Mouse (Mus musculus) MEL (cell line): ENCODE measurements around the gene Gpr84. TPM values are rescaled to one million over a fixed set of nuclear protein-coding genes. Genes with fewer than 3 reads are reported as not detected.

Experiments used
- DNase-seq: peaks from one replicate; pipeline ENCODE4 v3.0.0; 2011; ENCODE audit warnings: low read depth, low spot score
- H3K27ac ChIP-seq: 2 replicates; pipeline ENCODE4 v1.5.1; 2012; ENCODE audit warnings: low read depth, mild to moderate bottlenecking, control low read depth, low read length, moderate library complexity; ENCODE audit not compliant: control insufficient read depth
- H3K27me3 ChIP-seq, 2 experiments: fragments of 150-350 bp in 1 of 2; sonication (generic) in 1 of 2; 2 replicates each; pipeline ENCODE4 v1.6.1; 2012; ENCODE audit warnings: low read length in 2 of 2, mild to moderate bottlenecking in 2 of 2, improper control_type of control experiment in 1 of 2, moderate library complexity in 1 of 2; ENCODE audit not compliant: insufficient read depth in 2 of 2, control insufficient read depth in 1 of 2
- H3K36me3 ChIP-seq, 2 experiments: 2 replicates each; pipeline ENCODE4 v1.6.1; 2012 to 2014; ENCODE audit warnings: low read length in 2 of 2, improper control_type of control experiment in 1 of 2, inconsistent platforms in 1 of 2, mild to moderate bottlenecking in 1 of 2; ENCODE audit not compliant: insufficient read depth in 2 of 2, control insufficient read depth in 1 of 2
- H3K4me1 ChIP-seq, 2 experiments: fragments of 150-350 bp in 1 of 2; sonication (generic) in 1 of 2; 2 replicates each; pipeline ENCODE4 v1.6.1; 2012; ENCODE audit warnings: low read length in 2 of 2, improper control_type of control experiment in 1 of 2, mild to moderate bottlenecking in 1 of 2; ENCODE audit not compliant: insufficient read depth in 2 of 2, control insufficient read depth in 1 of 2
- H3K4me3 ChIP-seq, 2 experiments: fragments of 150-350 bp in 1 of 2; sonication (generic) in 1 of 2; 2 replicates each; pipeline ENCODE4 v1.5.1; 2012; ENCODE audit warnings: low read depth in 2 of 2, low read length in 2 of 2, mild to moderate bottlenecking in 2 of 2, moderate library complexity in 2 of 2, control low read depth in 1 of 2, improper control_type of control experiment in 1 of 2; ENCODE audit not compliant: control insufficient read depth in 1 of 2, insufficient read depth in 1 of 2
- H3K79me2 ChIP-seq: 2 replicates; pipeline ENCODE4 v1.6.1; 2012; ENCODE audit warnings: mild to moderate bottlenecking, low read length, moderate library complexity; ENCODE audit not compliant: control insufficient read depth, poor library complexity, insufficient read depth
- H3K9ac ChIP-seq: 2 replicates; pipeline ENCODE4 v1.6.1; 2012; ENCODE audit warnings: low read depth, mild to moderate bottlenecking, control low read depth, low read length, moderate library complexity; ENCODE audit not compliant: control insufficient read depth, poor library complexity, severe bottlenecking
- H3K9me3 ChIP-seq: fragments of 150-350 bp; sonication (generic); replicated peaks from 2 replicates; pipeline ENCODE4 v1.6.1; 2012; ENCODE audit warnings: mild to moderate bottlenecking, low read length, improper control_type of control experiment, moderate library complexity; ENCODE audit not compliant: insufficient read depth
- E2F4 ChIP-seq: IDR thresholded peaks from 2 replicates; pipeline ENCODE4 v1.6.1; 2011; ENCODE audit warnings: low read depth, low read length, improper control_type of control experiment, borderline replicate concordance
- GABPA ChIP-seq: IDR thresholded peaks from 2 replicates; pipeline ENCODE4 v1.6.1; 2012; ENCODE audit warnings: low read depth, mild to moderate bottlenecking, inconsistent platforms, low read length, improper control_type of control experiment, moderate library complexity
- GATA1 ChIP-seq: IDR thresholded peaks from 2 replicates; pipeline ENCODE4 v1.6.1; 2011; ENCODE audit warnings: low read depth, low read length, improper control_type of control experiment
- HCFC1 ChIP-seq: IDR thresholded peaks from 2 replicates; pipeline ENCODE4 v1.6.1; 2012; ENCODE audit warnings: low read depth, mild to moderate bottlenecking, inconsistent platforms, low read length, improper control_type of control experiment, moderate library complexity
- JUND ChIP-seq: IDR thresholded peaks from 2 replicates; pipeline ENCODE4 v1.6.1; 2011; ENCODE audit warnings: low read depth, mild to moderate bottlenecking, improper control_type of control experiment, low read length
- KAT2A ChIP-seq: conservative IDR thresholded peaks from 2 replicates; pipeline ENCODE4 v1.6.1; 2012; ENCODE audit warnings: low read depth, low read length, improper control_type of control experiment, inconsistent platforms
- MYC ChIP-seq: IDR thresholded peaks from 2 replicates; pipeline ENCODE4 v1.6.1; 2011; ENCODE audit warnings: low read depth, mild to moderate bottlenecking, low read length, improper control_type of control experiment, moderate library complexity
- POLR2A ChIP-seq, 2 experiments: IDR thresholded peaks; 2 replicates each; pipeline ENCODE4 v1.6.1; 2011 to 2012; ENCODE audit warnings: low read length in 2 of 2, mild to moderate bottlenecking in 2 of 2, control low read depth in 1 of 2, improper control_type of control experiment in 1 of 2, low read depth in 1 of 2, moderate library complexity in 1 of 2; ENCODE audit not compliant: control insufficient read depth in 1 of 2, insufficient read depth in 1 of 2, poor library complexity in 1 of 2
- POLR2AphosphoS2 ChIP-seq: IDR thresholded peaks from 2 replicates; pipeline ENCODE4 v1.6.1; 2011; ENCODE audit warnings: low read length, improper control_type of control experiment
- POLR2AphosphoS5 ChIP-seq: IDR thresholded peaks from 2 replicates; pipeline ENCODE4 v1.6.1; 2012; ENCODE audit warnings: low read depth, borderline replicate concordance, mild to moderate bottlenecking, inconsistent platforms, low read length, moderate library complexity, mixed read lengths
- RAD21 ChIP-seq: IDR thresholded peaks from 2 replicates; pipeline ENCODE4 v1.6.1; 2011; ENCODE audit warnings: mild to moderate bottlenecking, low read depth, low read length, improper control_type of control experiment
- RCOR1 ChIP-seq: IDR thresholded peaks from 2 replicates; pipeline ENCODE4 v1.6.1; 2012; ENCODE audit warnings: low read depth, mild to moderate bottlenecking, inconsistent platforms, low read length, improper control_type of control experiment
- SIN3A ChIP-seq: IDR thresholded peaks from 2 replicates; pipeline ENCODE4 v1.6.1; 2012; ENCODE audit warnings: low read length, improper control_type of control experiment, inconsistent platforms
- TAL1 ChIP-seq: IDR thresholded peaks from 2 replicates; pipeline ENCODE4 v1.6.1; 2012; ENCODE audit warnings: mild to moderate bottlenecking, inconsistent platforms, low read length, moderate library complexity, mixed read lengths
- TCF12 ChIP-seq: IDR thresholded peaks from 2 replicates; pipeline ENCODE4 v1.6.1; 2014; ENCODE audit warnings: low read depth, mild to moderate bottlenecking, inconsistent platforms, low read length, improper control_type of control experiment, moderate library complexity
- UBTF ChIP-seq: IDR thresholded peaks from 2 replicates; pipeline ENCODE4 v1.6.1; 2012; ENCODE audit warnings: low read depth, mild to moderate bottlenecking, inconsistent platforms, low read length, improper control_type of control experiment, moderate library complexity, borderline replicate concordance; ENCODE audit not compliant: insufficient read depth
- USF1 ChIP-seq: IDR thresholded peaks from 2 replicates; pipeline ENCODE4 v1.6.1; 2014; ENCODE audit warnings: low read depth, mild to moderate bottlenecking, inconsistent platforms, low read length, improper control_type of control experiment, moderate library complexity
- ZKSCAN1 ChIP-seq: IDR thresholded peaks from 2 replicates; pipeline ENCODE4 v1.6.1; 2012; ENCODE audit warnings: low read depth, mild to moderate bottlenecking, inconsistent platforms, low read length, improper control_type of control experiment, moderate library complexity
- ZNF384 ChIP-seq: IDR thresholded peaks from 2 replicates; pipeline ENCODE4 v1.6.1; 2012; ENCODE audit warnings: low read depth, mild to moderate bottlenecking, inconsistent platforms, low read length, improper control_type of control experiment
- polyA plus RNA-seq, 2 experiments: library from polyadenylated mRNA; stranded (reverse) in 1 of 2; unstranded in 1 of 2; fragments of >175 nt in 1 of 2; fragments of >200 nt in 1 of 2; gene quantifications; 2 replicates each; pipeline versions ENCODE4 v1.2.1 to v1.2.4; 2012; ENCODE audit warnings: low replicate concordance in 2 of 2, low read depth in 1 of 2; ENCODE audit not compliant: insufficient read length in 2 of 2, insufficient read depth in 1 of 2, missing spikeins in 1 of 2
- total RNA-seq: library from RNA; depleted of rRNA; stranded (reverse); fragments of 300-350 nt; gene quantifications from 2 replicates; pipeline ENCODE4 v1.2.3, GENCODE M21; 2012

Gpr84 gene
- total and polyA plus RNA-seq, 3 experiments, result 0.12 to 0.21 TPM; not detected in 1

DNA sequence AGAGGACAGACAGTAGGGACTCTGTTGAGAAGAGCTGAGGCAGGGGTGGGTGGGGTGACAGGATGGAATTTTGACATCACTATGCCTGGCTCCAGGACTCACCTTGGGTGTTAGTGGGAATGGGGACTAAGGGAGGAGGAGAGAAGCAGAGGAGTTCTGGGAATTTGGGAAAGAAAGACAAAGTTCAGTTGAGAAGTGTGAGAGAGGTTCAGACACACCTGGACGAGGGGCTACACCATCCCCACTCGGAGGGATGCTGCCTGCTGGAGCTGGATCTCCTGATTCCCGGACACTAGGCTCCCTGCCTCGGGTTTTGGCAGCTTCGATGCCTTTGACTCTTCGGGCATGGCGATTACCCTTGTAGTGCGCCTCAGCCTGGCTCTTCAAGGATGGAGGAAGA is 7.3 kb upstream of the Gpr84 start:
- Histone ChIP-seq H3K27ac (no peak overlapping the region), H3K9ac (no peak overlapping the region), H3K4me3 (no peak overlapping the region), H3K36me3 (no peaks in the 10 kb centered on the region; a peak in 1 of 4 replicates), H3K9me3 (no peaks in the 10 kb centered on the region), H3K4me1 (no peaks in the 10 kb centered on the region), H3K79me2 (no peaks in the 10 kb centered on the region), H3K27me3 (no peaks in the 10 kb centered on the region)
- TF ChIP-seq ZNF384 (no peak), USF1 (no peak), GATA1 (no peak)
- no peak for DNase-seq

DNA sequence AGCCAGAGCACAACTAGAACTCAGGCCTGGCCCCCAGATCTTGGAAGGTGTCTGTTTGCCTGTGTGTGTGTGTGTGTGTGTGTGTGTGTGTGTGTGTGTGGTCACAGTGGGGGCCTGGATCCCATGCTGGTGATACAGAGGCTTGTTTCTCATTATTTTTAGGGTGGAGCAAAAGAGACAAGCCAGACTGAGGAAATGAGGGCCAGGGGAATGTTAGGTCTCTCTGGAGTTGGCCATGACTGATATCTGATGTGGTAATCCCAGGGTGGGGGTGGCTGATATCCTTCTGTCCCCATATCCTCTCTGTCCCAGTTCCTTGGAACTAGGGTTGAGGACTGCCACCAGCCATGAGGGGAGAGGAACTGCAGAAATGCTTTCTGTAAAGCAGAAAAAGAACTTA is 6.7 kb upstream of the Gpr84 start:
- no peak for TF ChIP-seq GABPA
- no peak for TF ChIP-seq RAD21
- no peak for TF ChIP-seq TAL1
- no peak for TF ChIP-seq ZNF384
- no peak for TF ChIP-seq UBTF
- no peak for TF ChIP-seq TCF12
- TF ChIP-seq HCFC1, result no peak
- no peak for TF ChIP-seq POLR2AphosphoS5
- no peak for TF ChIP-seq SIN3A
- TF ChIP-seq JUND, result no peak
- TF ChIP-seq MYC, result no peak
- no peak for TF ChIP-seq POLR2A (IDR thresholded peaks at IDR 0.05; ENCODE audit: control insufficient read depth in 1 of 2, insufficient read depth in 1 of 2, low read depth in 1 of 2, low read length in 2 of 2, poor library complexity in 1 of 2)
- no peak for TF ChIP-seq RCOR1
- no peak for TF ChIP-seq KAT2A
- no peak for TF ChIP-seq E2F4
- TF ChIP-seq POLR2AphosphoS2, result no peak
- no peak for TF ChIP-seq ZKSCAN1
- TF ChIP-seq, all 39 proteins: peak for 0

More for the DNA sequence above, 6.7 kb upstream of the Gpr84 start:
- Histone ChIP-seq H3K9me3 (no peaks in the 10 kb centered on the region), H3K4me3 (no peak overlapping the region), H3K27me3 (no peaks in the 10 kb centered on the region), H3K27ac (no peak overlapping the region), H3K36me3 (no peaks in the 10 kb centered on the region; a peak in 1 of 4 replicates), H3K4me1 (no peaks in the 10 kb centered on the region), H3K9ac (no peak overlapping the region), H3K79me2 (no peaks in the 10 kb centered on the region)
- DNase-seq, result no peak
